Mouse (Mus musculus): ENCODE results near the gene Fbxo17. TPM values are rescaled to one million over a fixed set of nuclear protein-coding genes. Genes with fewer than 3 reads are reported as not detected.

The Fbxo17 gene
- polyA plus RNA-seq, 1 experiment, result 5.9 TPM

GRCm38 (mm10) chr7:28715598-28715997 lies 1.0 kb upstream of the Fbxo17 start:
- no peak overlapping the region for H3K27ac ChIP-seq (ENCODE audit: insufficient read depth, low read length)
- no peaks in the 10 kb centered on the region for H3K4me1 ChIP-seq (ENCODE audit: control insufficient read depth, insufficient read depth, insufficient read length)
- H3K36me3 ChIP-seq (ENCODE audit: control insufficient read depth, insufficient read depth, low read length), result no peaks in the 10 kb centered on the region
- no peak overlapping the region for H3K4me3 ChIP-seq (ENCODE audit: extremely low read depth, insufficient read depth, insufficient read length)
- TF ChIP-seq POLR2A (IDR thresholded peaks at IDR 0.05; ENCODE audit: low read depth, low read length), result no peak
- TF ChIP-seq CTCF (IDR thresholded peaks at IDR 0.05; ENCODE audit: extremely low read depth, insufficient read depth, insufficient read length, insufficient replicate concordance), result no peak
- DNase-seq (ENCODE audit: low read depth in 1 of 2, low spot score in 2 of 2), result no peak
- 91% methylated on average over 2 of the region's 2 CpGs for WGBS
- no peaks in the 10 kb centered on the region for H3K27me3 ChIP-seq (ENCODE audit: control insufficient read depth, insufficient read depth, low read length)

GRCm38 (mm10) chr7:28717726-28718125 lies 1.1 kb downstream of the Fbxo17 start:
- H3K27ac ChIP-seq (ENCODE audit: insufficient read depth, low read length), result no peak overlapping the region
- H3K4me3 ChIP-seq (ENCODE audit: extremely low read depth, insufficient read depth, insufficient read length), result no peak overlapping the region
- H3K4me1 ChIP-seq (ENCODE audit: control insufficient read depth, insufficient read depth, insufficient read length), result no peaks in the 10 kb centered on the region
- WGBS, result 89% methylated on average over 10 of the region's 10 CpGs
- no peak for DNase-seq (ENCODE audit: low read depth in 1 of 2, low spot score in 2 of 2)
- H3K27me3 ChIP-seq (ENCODE audit: control insufficient read depth, insufficient read depth, low read length), result no peaks in the 10 kb centered on the region
- no peaks in the 10 kb centered on the region for H3K36me3 ChIP-seq (ENCODE audit: control insufficient read depth, insufficient read depth, low read length)
- TF ChIP-seq POLR2A (IDR thresholded peaks at IDR 0.05; ENCODE audit: low read depth, low read length) (no peak), CTCF (IDR thresholded peaks at IDR 0.05; ENCODE audit: extremely low read depth, insufficient read depth, insufficient read length, insufficient replicate concordance) (no peak)

GRCm38 (mm10) chr7:28719159-28719558 lies 2.6 kb downstream of the Fbxo17 start:
- 76% methylated on average over 4 of the region's 4 CpGs for WGBS
- no peak for DNase-seq (ENCODE audit: low read depth in 1 of 2, low spot score in 2 of 2)

GRCm38 (mm10) chr7:28719650-28720049 lies 3.0 kb downstream of the Fbxo17 start:
- no peaks in the 10 kb centered on the region for H3K27me3 ChIP-seq (ENCODE audit: control insufficient read depth, insufficient read depth, low read length)
- no peak overlapping the region for H3K4me3 ChIP-seq (ENCODE audit: extremely low read depth, insufficient read depth, insufficient read length)
- TF ChIP-seq POLR2A (IDR thresholded peaks at IDR 0.05; ENCODE audit: low read depth, low read length), result no peak
- no peak for TF ChIP-seq CTCF (IDR thresholded peaks at IDR 0.05; ENCODE audit: extremely low read depth, insufficient read depth, insufficient read length, insufficient replicate concordance)
- no peaks in the 10 kb centered on the region for H3K4me1 ChIP-seq (ENCODE audit: control insufficient read depth, insufficient read depth, insufficient read length)
- no peaks in the 10 kb centered on the region for H3K36me3 ChIP-seq (ENCODE audit: control insufficient read depth, insufficient read depth, low read length)
- no peak overlapping the region for H3K27ac ChIP-seq (ENCODE audit: insufficient read depth, low read length)
- 88% methylated on average over 2 of the region's 2 CpGs for WGBS
- no peak for DNase-seq (ENCODE audit: low read depth in 1 of 2, low spot score in 2 of 2)

More at GRCm38 (mm10) chr7:28719159-28719558, 2.6 kb downstream of the Fbxo17 start:
- Histone ChIP-seq H3K4me1 (ENCODE audit: control insufficient read depth, insufficient read depth, insufficient read length) (no peaks in the 10 kb centered on the region), H3K27ac (ENCODE audit: insufficient read depth, low read length) (no peak overlapping the region), H3K36me3 (ENCODE audit: control insufficient read depth, insufficient read depth, low read length) (no peaks in the 10 kb centered on the region), H3K4me3 (ENCODE audit: extremely low read depth, insufficient read depth, insufficient read length) (no peak overlapping the region), H3K27me3 (ENCODE audit: control insufficient read depth, insufficient read depth, low read length) (no peaks in the 10 kb centered on the region)
- TF ChIP-seq CTCF (IDR thresholded peaks at IDR 0.05; ENCODE audit: extremely low read depth, insufficient read depth, insufficient read length, insufficient replicate concordance) (no peak), POLR2A (IDR thresholded peaks at IDR 0.05; ENCODE audit: low read depth, low read length) (no peak)

- Histone ChIP-seq H3K4me3 (ENCODE audit: extremely low read depth, insufficient read depth, insufficient read length) (no peak overlapping the region), H3K36me3 (ENCODE audit: control insufficient read depth, insufficient read depth, low read length) (no peaks in the 10 kb centered on the region), H3K27me3 (ENCODE audit: control insufficient read depth, insufficient read depth, low read length) (no peaks in the 10 kb centered on the region), H3K27ac (ENCODE audit: insufficient read depth, low read length) (no peak overlapping the region), H3K4me1 (ENCODE audit: control insufficient read depth, insufficient read depth, insufficient read length) (no peaks in the 10 kb centered on the region)
- TF ChIP-seq POLR2A (IDR thresholded peaks at IDR 0.05; ENCODE audit: low read depth, low read length) (no peak), CTCF (IDR thresholded peaks at IDR 0.05; ENCODE audit: extremely low read depth, insufficient read depth, insufficient read length, insufficient replicate concordance) (no peak)
- 74% methylated on average over 3 of the region's 3 CpGs for WGBS
- DNase-seq (ENCODE audit: low read depth in 1 of 2, low spot score in 2 of 2), result no peak
Observed at GRCm38 (mm10) chr7:28720753-28721537, 4.3 kb downstream of the Fbxo17 start.

- 94% methylated on average over 7 of the region's 7 CpGs for WGBS
- Histone ChIP-seq H3K36me3 (ENCODE audit: control insufficient read depth, insufficient read depth, low read length) (no peaks in the 10 kb centered on the region), H3K4me1 (ENCODE audit: control insufficient read depth, insufficient read depth, insufficient read length) (no peaks in the 10 kb centered on the region), H3K4me3 (ENCODE audit: extremely low read depth, insufficient read depth, insufficient read length) (no peak overlapping the region), H3K27me3 (ENCODE audit: control insufficient read depth, insufficient read depth, low read length) (no peaks in the 10 kb centered on the region), H3K27ac (ENCODE audit: insufficient read depth, low read length) (no peak overlapping the region)
- DNase-seq (ENCODE audit: low read depth in 1 of 2, low spot score in 2 of 2), result no peak
- no peak for TF ChIP-seq CTCF (IDR thresholded peaks at IDR 0.05; ENCODE audit: extremely low read depth, insufficient read depth, insufficient read length, insufficient replicate concordance)
- no peak for TF ChIP-seq POLR2A (IDR thresholded peaks at IDR 0.05; ENCODE audit: low read depth, low read length)
Observed at GRCm38 (mm10) chr7:28722079-28722478, 5.5 kb downstream of the Fbxo17 start.

- no peaks in the 10 kb centered on the region for H3K27me3 ChIP-seq (ENCODE audit: control insufficient read depth, insufficient read depth, low read length)
- H3K4me3 ChIP-seq (ENCODE audit: extremely low read depth, insufficient read depth, insufficient read length), result no peak overlapping the region
- no peaks in the 10 kb centered on the region for H3K36me3 ChIP-seq (ENCODE audit: control insufficient read depth, insufficient read depth, low read length)
- H3K4me1 ChIP-seq (ENCODE audit: control insufficient read depth, insufficient read depth, insufficient read length), result no peaks in the 10 kb centered on the region
- WGBS, result 93% methylated on average over 2 of the region's 2 CpGs
- DNase-seq (ENCODE audit: low read depth in 1 of 2, low spot score in 2 of 2), result no peak
- no peak overlapping the region for H3K27ac ChIP-seq (ENCODE audit: insufficient read depth, low read length)
- TF ChIP-seq CTCF (IDR thresholded peaks at IDR 0.05; ENCODE audit: extremely low read depth, insufficient read depth, insufficient read length, insufficient replicate concordance) (no peak), POLR2A (IDR thresholded peaks at IDR 0.05; ENCODE audit: low read depth, low read length) (no peak)
Observed at GRCm38 (mm10) chr7:28724613-28725012, 8.0 kb downstream of the Fbxo17 start.
